Mouse (Mus musculus): Measurements from ENCODE around the gene Triobp.
"Not testable (repeated sequence)": the region's sequence is repeated elsewhere in the genome, so short reads cannot be mapped to it uniquely, and the experiment has no call there.

Triobp gene

GRCm38 (mm10) chr15:79030551-79031435, 83.3 kb downstream of the Triobp start:
- peak; percentile 60 for DNase-seq (ENCODE audit: low spot score)

- not testable (repeated sequence) for DNase-seq (ENCODE audit: low spot score)
Observed at GRCm38 (mm10) chr15:79031908-79032307, 84.4 kb downstream of the Triobp start.

- DNase-seq (ENCODE audit: low spot score): peak; percentile 57
Observed at GRCm38 (mm10) chr15:79037913-79038328, 90.4 kb downstream of the Triobp start.

GRCm38 (mm10) chr15:79038331-79038730, 90.8 kb downstream of the Triobp start:
- no peak for DNase-seq (ENCODE audit: low spot score)

GRCm38 (mm10) chr15:79038853-79039252, 91.3 kb downstream of the Triobp start:
- DNase-seq (ENCODE audit: low spot score): no peak

- no peak for DNase-seq (ENCODE audit: low spot score)
Observed at GRCm38 (mm10) chr15:79040501-79041416, 93.2 kb downstream of the Triobp start.

GRCm38 (mm10) chr15:79041585-79041984, 94.1 kb downstream of the Triobp start, which contains the start of gene Galr3:
TSS of gene Galr3 (plus strand) at chr15:79041885.
- DNase-seq (ENCODE audit: low spot score): no peak

GRCm38 (mm10) chr15:79042721-79043491, 95.4 kb downstream of the Triobp start:
- no peak for DNase-seq (ENCODE audit: low spot score)

GRCm38 (mm10) chr15:79044837-79045236, 97.3 kb downstream of the Triobp start:
- DNase-seq (ENCODE audit: low spot score): no peak

GRCm38 (mm10) chr15:79048186-79048585, 100.7 kb downstream of the Triobp start:
- DNase-seq (ENCODE audit: low spot score): no peak

GRCm38 (mm10) chr15:79050160-79050845, 102.8 kb downstream of the Triobp start:
- DNase-seq (ENCODE audit: low spot score): no peak

- DNase-seq (ENCODE audit: low spot score): no peak
Observed at GRCm38 (mm10) chr15:79050964-79051363, 103.4 kb downstream of the Triobp start.

GRCm38 (mm10) chr15:79051461-79052360, 104.2 kb downstream of the Triobp start:
- no peak for DNase-seq (ENCODE audit: low spot score)

- no peak for DNase-seq (ENCODE audit: low spot score)
Observed at GRCm38 (mm10) chr15:79052366-79052765, 104.8 kb downstream of the Triobp start.

Data from ovary, postnatal 10 days (tissue).